Mouse (Mus musculus) CD4-positive, CD25-positive, alpha-beta regulatory T cell, adult 2 months (primary cell): ENCODE data around the gene Shisal1.
A peak's percentile ranks its signal among the peaks of the same experiment; 100 is the strongest.

Experiments
- DNase-seq: peaks from one replicate; pipeline ENCODE4 v3.0.0-alpha.2; 2012; ENCODE audit warnings: low read depth, low spot score

Shisal1 gene

GRCm38 (mm10) chr15:84446997-84447396 lies at the start of gene Shisal1:
Gene Shisal1, minus strand, starts transcription at chr15:84447097.
- no peak for DNase-seq

DNA sequence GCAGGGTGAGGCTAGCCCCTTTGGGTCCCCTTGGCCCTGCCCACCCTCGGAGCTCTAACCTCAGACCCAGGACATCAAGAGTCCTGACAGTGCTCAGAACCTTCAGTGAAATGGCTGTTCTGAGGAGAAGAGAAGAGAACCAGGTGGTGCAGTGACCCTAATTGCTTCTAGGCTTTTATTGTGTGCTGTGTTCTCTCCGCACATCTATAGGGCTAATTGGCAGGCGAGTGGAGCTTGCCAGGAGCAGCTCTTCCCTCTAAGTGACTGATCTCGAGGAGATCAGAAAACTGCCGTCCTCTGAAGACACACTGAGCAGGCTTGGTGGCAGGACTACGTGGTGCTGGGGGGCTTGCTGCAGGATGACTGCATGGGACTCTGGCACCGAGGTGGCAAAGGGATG lies 43.6 kb upstream of the Shisal1 start:
- DNase-seq, result no peak

DNA sequence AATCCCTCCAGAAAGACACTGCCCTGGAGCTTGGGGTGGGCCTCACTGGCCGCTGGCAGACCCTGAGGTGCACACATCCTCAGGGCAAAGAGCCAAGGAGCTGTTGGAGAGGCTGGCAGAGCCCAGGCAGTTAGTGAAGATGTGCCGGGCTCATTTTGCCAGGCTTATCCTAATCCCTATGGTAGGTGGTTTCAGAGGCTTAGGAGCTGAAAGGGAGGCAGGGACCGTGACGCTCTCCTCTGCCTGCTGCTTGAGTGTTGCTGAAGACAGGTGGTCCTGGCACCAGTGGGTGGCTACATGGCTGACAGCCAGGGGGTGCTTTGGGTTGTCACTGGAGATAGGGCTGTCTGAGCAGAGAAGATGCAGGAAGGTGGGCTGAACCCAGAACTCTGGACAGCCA lies 37.4 kb upstream of the Shisal1 start:
- no peak for DNase-seq

- DNase-seq, result no peak
These were observed 36.7 kb upstream of the Shisal1 start for GRCm38 (mm10) chr15:84483622-84484021.

DNA sequence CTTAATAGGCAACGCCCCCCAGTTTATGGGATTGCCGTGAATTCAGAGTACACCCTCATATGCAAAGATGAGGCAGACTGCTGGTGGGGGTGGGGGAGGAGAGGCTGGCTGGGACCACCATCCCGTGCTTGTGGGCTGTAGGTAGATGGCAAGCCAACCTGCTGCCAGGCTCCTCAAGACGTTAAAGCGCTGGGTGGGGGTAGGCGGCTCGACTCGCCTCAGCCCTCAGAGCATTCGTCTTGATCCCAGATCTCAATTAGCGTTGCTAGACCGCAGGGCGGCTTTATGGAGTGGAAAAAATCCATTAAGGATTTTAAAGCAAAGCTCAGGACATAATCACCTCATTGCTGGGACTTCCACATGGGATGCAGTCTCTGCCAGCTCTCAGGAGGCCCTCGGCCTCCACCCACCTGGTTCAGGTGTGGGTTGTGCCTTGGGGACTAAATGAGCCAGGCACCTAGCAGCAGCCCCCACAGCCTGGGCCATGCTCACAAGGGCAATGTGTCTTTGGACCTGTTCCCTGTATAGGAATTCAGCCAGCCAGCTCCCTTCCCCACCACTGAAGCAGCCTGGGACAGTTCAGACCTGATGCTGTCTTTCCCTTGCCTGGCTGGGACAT lies 34.5 kb upstream of the Shisal1 start:
- DNase-seq, result no peak

DNA sequence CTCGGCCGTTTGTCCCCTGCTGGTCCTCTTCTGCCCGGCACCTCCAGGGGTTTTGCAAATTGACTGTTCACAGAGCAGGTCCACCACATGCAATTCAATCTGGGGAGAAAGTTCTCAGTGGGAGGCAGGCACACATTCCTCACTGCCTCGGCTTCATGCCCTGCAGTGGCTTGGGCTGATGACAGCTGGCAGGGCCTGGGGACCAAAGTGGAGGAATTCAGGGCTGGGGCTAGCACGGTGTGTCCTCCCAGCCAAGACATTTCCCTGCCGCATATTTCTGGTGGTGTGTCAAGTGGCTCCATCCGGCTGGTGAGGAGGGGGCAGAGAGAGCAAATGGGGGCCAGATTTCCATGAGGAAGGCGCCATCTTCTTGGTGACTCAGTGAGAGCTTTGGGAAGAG lies 22.5 kb upstream of the Shisal1 start:
- DNase-seq, result no peak

DNA sequence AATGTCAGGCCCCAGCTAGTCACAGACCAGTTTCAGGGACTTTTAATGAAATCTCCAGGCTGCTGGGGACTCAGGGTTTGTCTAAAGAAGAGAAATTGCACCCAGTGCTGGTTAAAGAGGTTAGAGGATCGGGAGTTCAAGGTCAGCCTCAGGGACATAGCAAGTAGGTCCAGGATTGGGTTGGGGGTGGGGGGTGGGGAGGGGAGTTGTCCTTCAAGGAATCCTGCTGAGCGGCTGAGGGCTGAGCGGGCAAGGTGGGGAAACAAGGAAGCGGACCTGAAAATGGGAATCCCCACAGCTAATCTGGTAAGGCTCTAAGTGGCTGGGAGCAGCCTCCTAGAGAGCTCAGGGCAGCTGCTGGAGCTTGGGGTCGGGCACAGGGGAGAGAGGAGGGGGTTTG lies 20.9 kb upstream of the Shisal1 start:
- DNase-seq, result no peak

DNA sequence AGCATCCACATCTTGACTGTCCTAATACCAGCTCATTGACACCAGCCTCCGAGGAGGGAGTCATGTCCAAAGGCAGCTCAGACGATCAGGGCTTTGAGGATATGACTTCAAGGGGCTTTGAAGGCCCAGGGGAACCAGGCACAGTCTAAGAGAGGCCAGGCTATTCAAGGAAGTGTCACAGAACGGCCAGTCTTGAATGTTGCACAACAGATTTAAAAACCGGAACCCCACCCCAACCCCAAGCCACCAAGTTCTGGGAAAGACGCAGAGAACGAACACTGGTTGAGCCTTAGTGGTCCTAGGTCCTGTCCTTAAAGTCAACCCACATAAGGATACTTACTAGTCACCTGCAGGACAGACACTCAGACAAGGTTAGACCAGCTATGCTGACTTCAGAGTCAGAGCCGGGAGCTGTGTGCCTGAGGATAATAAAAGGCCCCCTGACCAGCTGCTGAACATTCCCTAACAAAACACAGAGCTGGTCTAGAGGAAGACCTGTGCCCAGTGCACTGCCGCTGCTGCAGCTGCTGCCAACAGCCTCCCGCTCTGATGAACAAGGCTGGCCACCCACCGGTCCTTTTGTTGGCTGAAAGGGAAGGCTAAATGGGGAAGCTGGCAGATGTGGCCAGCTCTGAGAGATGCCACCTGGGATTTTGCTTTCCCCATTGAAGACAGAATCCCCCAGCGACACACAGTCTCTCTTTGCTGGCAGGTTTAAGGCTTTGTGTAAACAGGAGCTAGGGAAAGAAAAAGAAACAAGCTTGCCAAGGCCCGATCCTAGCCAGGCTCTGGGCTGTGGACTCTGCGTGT lies 19.8 kb upstream of the Shisal1 start:
- DNase-seq, result no peak

- no peak for DNase-seq
These were observed 14.5 kb upstream of the Shisal1 start for GRCm38 (mm10) chr15:84461429-84461828.

- DNase-seq, result no peak
These were observed 12.1 kb upstream of the Shisal1 start for GRCm38 (mm10) chr15:84458983-84459382.

- no peak for DNase-seq
These were observed 8.4 kb upstream of the Shisal1 start for GRCm38 (mm10) chr15:84455286-84455685.

- no peak for DNase-seq
These were observed 6.2 kb upstream of the Shisal1 start for GRCm38 (mm10) chr15:84453091-84453490.

- peak; percentile 24 for DNase-seq
These were observed 3.7 kb upstream of the Shisal1 start for GRCm38 (mm10) chr15:84450441-84451183.

DNA sequence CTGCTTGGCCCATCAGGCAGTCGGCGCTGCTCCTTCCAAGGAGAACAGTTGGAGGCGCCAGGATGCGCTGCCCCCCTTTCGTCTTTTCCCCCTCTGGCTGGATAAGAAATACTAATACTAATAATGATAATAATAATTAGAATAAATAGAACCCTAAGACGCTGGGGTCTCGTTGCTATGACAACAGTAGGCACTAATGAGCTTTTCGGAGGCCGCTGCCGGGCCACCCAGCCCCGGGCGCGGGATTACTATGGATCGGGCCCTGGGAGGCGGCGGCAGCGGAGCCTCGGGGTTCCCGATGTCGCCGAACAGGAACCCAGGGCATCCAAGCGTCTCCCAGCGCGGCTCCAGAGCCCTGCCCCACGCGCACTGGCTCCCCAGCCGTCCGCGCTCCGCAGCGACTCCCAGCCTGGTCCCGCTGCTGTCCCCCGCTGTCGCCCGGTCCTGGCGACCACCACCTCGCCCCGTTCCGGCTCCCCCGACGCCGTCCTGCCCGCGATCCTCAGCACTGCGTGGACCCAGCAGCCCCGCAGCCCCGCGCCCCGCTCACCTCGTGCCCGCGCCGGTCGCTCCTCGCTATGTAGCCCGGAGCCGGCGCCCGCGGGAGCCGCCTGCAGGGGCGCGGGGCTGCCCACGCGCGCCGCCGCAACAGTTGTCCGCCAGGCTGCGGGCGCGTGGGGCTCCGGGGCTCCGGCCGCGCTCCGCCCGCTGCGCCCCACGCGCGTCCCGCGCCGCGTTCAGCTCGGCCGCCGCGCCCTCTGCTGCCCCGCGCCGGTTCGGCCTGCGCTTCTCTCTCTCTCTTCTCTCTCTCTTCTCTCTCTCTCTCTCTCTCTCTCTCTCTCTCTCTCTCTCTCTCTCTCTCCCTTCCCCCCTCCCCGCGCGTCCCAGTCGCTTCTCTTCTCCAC lies 833 bp downstream of the Shisal1 start:
- DNase-seq, result no peak

DNA sequence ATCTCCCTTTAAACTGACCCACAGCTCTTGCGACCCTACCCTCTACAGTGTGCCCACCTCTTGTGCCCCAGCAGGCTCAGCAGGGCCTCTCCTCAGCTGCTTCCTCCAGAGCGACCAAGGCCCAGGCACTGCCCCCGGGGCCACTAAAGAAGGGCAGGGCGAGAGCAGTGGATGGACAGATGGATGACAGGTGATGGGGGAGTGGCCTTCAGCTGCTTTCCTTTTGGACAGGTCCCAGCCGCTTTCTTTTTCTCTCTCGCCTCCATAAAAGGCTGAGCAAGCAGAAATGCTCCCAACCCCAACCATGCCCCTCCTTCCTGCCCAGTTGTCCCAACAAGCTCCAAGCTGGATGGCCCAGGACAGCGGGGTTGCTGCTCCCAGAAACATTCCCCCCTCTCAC lies 2.7 kb downstream of the Shisal1 start:
- no peak for DNase-seq

GRCm38 (mm10) chr15:84443631-84444030 lies 3.3 kb downstream of the Shisal1 start:
- DNase-seq, result no peak

GRCm38 (mm10) chr15:84441682-84442315 lies 5.1 kb downstream of the Shisal1 start:
- no peak for DNase-seq

GRCm38 (mm10) chr15:84440820-84441219 lies 6.1 kb downstream of the Shisal1 start:
- DNase-seq, result no peak

GRCm38 (mm10) chr15:84433586-84434185 lies 13.2 kb downstream of the Shisal1 start:
- DNase-seq, result no peak

GRCm38 (mm10) chr15:84430482-84430881 lies 16.4 kb downstream of the Shisal1 start:
- DNase-seq, result no peak

DNA sequence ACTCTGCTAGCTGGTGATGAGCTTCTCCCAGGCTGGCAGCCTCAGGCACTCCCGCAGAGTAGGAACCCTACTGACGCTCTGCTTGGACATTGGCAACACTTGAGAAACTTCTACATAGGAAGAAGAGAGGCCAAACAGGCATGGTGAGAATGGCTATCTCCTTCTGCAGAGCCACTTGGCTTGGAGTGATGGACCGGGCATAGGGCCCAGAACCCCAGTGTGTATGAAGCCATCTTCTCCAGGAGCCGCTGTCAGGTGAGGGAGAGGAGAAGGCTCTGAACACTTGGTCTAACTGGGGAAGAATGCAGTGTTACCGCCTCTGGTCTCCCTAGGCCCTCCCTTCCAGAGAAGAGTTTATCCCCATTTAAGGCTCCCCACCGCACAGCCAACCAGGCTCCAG lies 19.3 kb downstream of the Shisal1 start:
- DNase-seq, result no peak
